Mouse (Mus musculus) megakaryocyte, embryonic 14.5 days (primary cell): ENCODE measurements around the gene Dlx5.

Source experiments
- FLI1 ChIP-seq: IDR thresholded peaks from 2 replicates; pipeline ENCODE4 v1.6.1; 2012; ENCODE audit warnings: low read length, inconsistent platforms, mixed read lengths
- GATA1 ChIP-seq: IDR thresholded peaks from 3 replicates; pipeline ENCODE4 v1.6.1; 2012; ENCODE audit warnings: mixed read lengths, low read length, inconsistent platforms, borderline replicate concordance

GRCm38 (mm10) chr6:6931507-6931906 is 49.6 kb upstream of the Dlx5 start:
- TF ChIP-seq GATA1 (no peak), FLI1 (no peak)
